Comparison of ENCODE assay signal across 8 mouse cellular contexts in genomic region chr9:72808176-72808575, GRCm38 (mm10). TPM values are rescaled to one million over a fixed set of nuclear protein-coding genes. Genes with fewer than 3 reads are reported as not detected.
A peak's percentile ranks its signal among the peaks of the same experiment; 100 is the strongest.
DNase-seq lines count a peak whose midpoint lies in the region; ATAC-seq lines count a peak whose summit lies in the region.

No protein-coding gene starts in this region.

- H3K9me3 ChIP-seq in kidney, embryonic 16.5 days (ENCODE audit: low read length) = no peaks in the 10 kb centered on the region
- no peaks in the 10 kb centered on the region for H3K9me3 ChIP-seq in intestine, embryonic 15.5 days
- H3K9me3 ChIP-seq in neural tube, embryonic 13.5 days = no peaks in the 10 kb centered on the region

- ATAC-seq in kidney, embryonic 16.5 days (ENCODE audit: low FRiP score, low TSS enrichment) = no peak
- no peak for ATAC-seq in intestine, embryonic 15.5 days
- no peak for ATAC-seq in neural tube, embryonic 13.5 days (ENCODE audit: low read depth)
- ATAC-seq in activated CD4-positive, CD25-positive, alpha-beta regulatory T cell, adult 4 months = no peak

- no peaks in the 10 kb centered on the region for H3K27me3 ChIP-seq in kidney, embryonic 16.5 days (ENCODE audit: insufficient read depth, low read length)
- no peaks in the 10 kb centered on the region; the same call in 1 of the 2 replicates for H3K27me3 ChIP-seq in intestine, embryonic 15.5 days (replicated peaks)
- H3K27me3 ChIP-seq in neural tube, embryonic 13.5 days = peaks cover 18% of the 10 kb centered on the region

- H3K27ac ChIP-seq in kidney, embryonic 16.5 days (ENCODE audit: low read length) = no peak overlapping the region
- H3K27ac ChIP-seq in intestine, embryonic 15.5 days = no peak overlapping the region
- H3K27ac ChIP-seq in neural tube, embryonic 13.5 days (replicated peaks) = peak overlapping the region; percentile 75; the same call in 1 of the 2 replicates

- H3K4me1 ChIP-seq in kidney, embryonic 16.5 days (ENCODE audit: insufficient read depth, low read length) = peaks cover 37% of the 10 kb centered on the region
- peaks cover 11% of the 10 kb centered on the region; the same call in 1 of the 2 replicates for H3K4me1 ChIP-seq in intestine, embryonic 15.5 days (replicated peaks)
- H3K4me1 ChIP-seq in neural tube, embryonic 13.5 days (replicated peaks) = peaks cover 41% of the 10 kb centered on the region

- H3K4me2 ChIP-seq in kidney, embryonic 16.5 days (replicated peaks; ENCODE audit: low read depth, low read length) = peak overlapping the region; percentile 92
- H3K4me2 ChIP-seq in intestine, embryonic 15.5 days (replicated peaks) = peak overlapping the region; percentile 99
- peak overlapping the region; percentile 100 for H3K4me2 ChIP-seq in neural tube, embryonic 13.5 days

- peak overlapping the region; percentile 82 for H3K4me3 ChIP-seq in kidney, embryonic 16.5 days (ENCODE audit: low read length)
- peak overlapping the region; percentile 87 for H3K4me3 ChIP-seq in intestine, embryonic 15.5 days (replicated peaks)
- H3K4me3 ChIP-seq in neural tube, embryonic 13.5 days = peak overlapping the region; percentile 79

- no peak for DNase-seq in kidney, postnatal 36 days
- DNase-seq in embryo, embryonic 10.5 days (ENCODE audit: low spot score) = peak; percentile 74
- no peak for DNase-seq in right cerebral cortex, postnatal 10 days (ENCODE audit: low spot score in 2 of 2)
- DNase-seq in c-Kit-positive CD71-positive TER-119-positive erythroid progenitor cells, embryonic 14.5 days (ENCODE audit: low spot score) = no peak

- H3K36me3 ChIP-seq in kidney, embryonic 16.5 days (ENCODE audit: insufficient read depth, low read length) = no peaks in the 10 kb centered on the region
- H3K36me3 ChIP-seq in intestine, embryonic 15.5 days = no peaks in the 10 kb centered on the region
- H3K36me3 ChIP-seq in neural tube, embryonic 13.5 days = no peaks in the 10 kb centered on the region

- WGBS in kidney, embryonic 16.5 days = 3% methylated on average over 6 of the region's 6 CpGs
- 10% methylated on average over 6 of the region's 6 CpGs for WGBS in intestine, embryonic 15.5 days
- under 1% methylated on average over 6 of the region's 6 CpGs for WGBS in neural tube, embryonic 13.5 days

- peak overlapping the region; percentile 87 for H3K9ac ChIP-seq in kidney, embryonic 16.5 days (replicated peaks; ENCODE audit: low read length)
- H3K9ac ChIP-seq in intestine, embryonic 15.5 days = peak overlapping the region; percentile 78; the same call in 1 of the 2 replicates
- no peak overlapping the region for H3K9ac ChIP-seq in neural tube, embryonic 13.5 days

RNA-seq across cellular contexts. Expression of gene Prtg, which starts 1.5 kb away (rescaled TPM):
- 1.8 and 2.0 TPM in 2 replicates for polyA plus RNA-seq in kidney, embryonic 16.5 days (2015; fragmentation: Nextera tagmentation; extraction: Ambion mirVana)
- polyA plus RNA-seq in intestine, embryonic 15.5 days (2015; fragmentation: Nextera tagmentation; extraction: Ambion mirVana) = 0.40 and 0.52 TPM in 2 replicates
- 0.51 and 0.52 TPM in 2 replicates for polyA plus RNA-seq in neural tube, embryonic 13.5 days (2015; fragmentation: Nextera tagmentation; extraction: Ambion mirVana)
- not detected for polyA plus RNA-seq in activated CD4-positive, CD25-positive, alpha-beta regulatory T cell, adult 4 months (2017; shearing (Covaris generic))
